Comparison of ENCODE assay signal across 12 mouse cellular contexts in genomic region chr10:84467555-84468164, GRCm38 (mm10). TPM values are rescaled to one million over a fixed set of nuclear protein-coding genes. Genes with fewer than 3 reads are reported as not detected.
DNase-seq lines count a peak whose midpoint lies in the region; ATAC-seq lines count a peak whose summit lies in the region.
"Had no signal": no experiment of that assay in that cellular context is flagged by ENCODE, and none has a peak within 500 bp of the region (broad histone marks: within the 10 kb centered on the region; RNA-seq: fewer than 3 reads in every experiment).

No protein-coding gene starts in this region.

- H3K4me1 ChIP-seq in kidney, embryonic 14.5 days (ENCODE audit: control insufficient read depth, insufficient read depth, low read length), result no peaks in the 10 kb centered on the region
- H3K4me1 ChIP-seq in brown adipose tissue, adult 24 weeks (ENCODE audit: control insufficient read depth, insufficient read depth, insufficient read length, low read length), result peaks cover 12% of the 10 kb centered on the region
- H3K4me1 ChIP-seq in embryonic facial prominence, embryonic 12.5 days, result peaks cover 6% of the 10 kb centered on the region; the same call in 1 of the 2 replicates
- H3K4me1 ChIP-seq: liver, embryonic 12.5 days; neural tube, embryonic 13.5 days had no signal

- no peak overlapping the region for H3K9ac ChIP-seq in kidney, embryonic 14.5 days (ENCODE audit: low read depth, low read length)
- no peak overlapping the region for H3K9ac ChIP-seq in embryonic facial prominence, embryonic 12.5 days
- H3K9ac ChIP-seq: liver, embryonic 12.5 days; neural tube, embryonic 13.5 days had no signal

- WGBS in kidney, embryonic 14.5 days, result 30% methylated on average over 6 of the region's 6 CpGs
- 18% methylated on average over 6 of the region's 6 CpGs for WGBS in embryonic facial prominence, embryonic 12.5 days

- no peak for DNase-seq in kidney, postnatal 25 days
- DNase-seq in 3T3-L1 (ENCODE audit: low read depth, low spot score), result peak; percentile 71
- DNase-seq in right cerebral cortex, postnatal 4 days, result no peak
- no peak for DNase-seq in thymus, postnatal 25 days

- H3K27ac ChIP-seq in kidney, embryonic 14.5 days (ENCODE audit: low read depth, low read length), result no peak overlapping the region
- H3K27ac ChIP-seq in brown adipose tissue, adult 24 weeks (replicated peaks; ENCODE audit: low read depth, low read length), result 0 out of 2 replicates have a peak overlapping the region, but pooled peaks have one; percentile 23
- peak overlapping the region; percentile 30; the same call in 1 of the 2 replicates for H3K27ac ChIP-seq in embryonic facial prominence, embryonic 12.5 days
- H3K27ac ChIP-seq: heart, embryonic 10.5 days; liver, embryonic 12.5 days; neural tube, embryonic 13.5 days; stomach, postnatal 0 days had no signal

- H3K4me2 ChIP-seq in kidney, embryonic 14.5 days (replicated peaks; ENCODE audit: low read depth, low read length), result no peak overlapping the region
- no peak overlapping the region for H3K4me2 ChIP-seq in embryonic facial prominence, embryonic 12.5 days (replicated peaks)
- H3K4me2 ChIP-seq: liver, embryonic 12.5 days; neural tube, embryonic 13.5 days had no signal

- no peaks in the 10 kb centered on the region for H3K36me3 ChIP-seq in kidney, embryonic 14.5 days (ENCODE audit: control insufficient read depth, insufficient read depth, low read length)
- H3K36me3 ChIP-seq in embryonic facial prominence, embryonic 12.5 days, result no peaks in the 10 kb centered on the region
- H3K36me3 ChIP-seq: heart, embryonic 10.5 days; liver, embryonic 12.5 days; neural tube, embryonic 13.5 days had no signal

- ATAC-seq in kidney, embryonic 14.5 days (ENCODE audit: low FRiP score, low TSS enrichment), result peak; percentile 60; the same call in 1 of the 2 replicates
- no peak for ATAC-seq in embryonic facial prominence, embryonic 12.5 days (ENCODE audit: insufficient number of reproducible peaks, insufficient read depth, low FRiP score, low TSS enrichment)
- ATAC-seq: hindbrain, embryonic 16.5 days; liver, embryonic 12.5 days had no signal

- H3K9me3 ChIP-seq in kidney, embryonic 14.5 days (ENCODE audit: control insufficient read depth, low read length), result no peaks in the 10 kb centered on the region
- no peaks in the 10 kb centered on the region for H3K9me3 ChIP-seq in embryonic facial prominence, embryonic 12.5 days
- H3K9me3 ChIP-seq: heart, embryonic 10.5 days; liver, embryonic 12.5 days; neural tube, embryonic 13.5 days had no signal

- no peaks in the 10 kb centered on the region for H3K27me3 ChIP-seq in kidney, embryonic 14.5 days (ENCODE audit: control insufficient read depth, insufficient read depth, low read length)
- H3K27me3 ChIP-seq in embryonic facial prominence, embryonic 12.5 days, result no peaks in the 10 kb centered on the region
- H3K27me3 ChIP-seq: liver, embryonic 12.5 days; neural tube, embryonic 13.5 days had no signal

- H3K4me3 ChIP-seq in kidney, embryonic 14.5 days (ENCODE audit: low read length), result no peak overlapping the region
- no peak overlapping the region for H3K4me3 ChIP-seq in brown adipose tissue, adult 24 weeks (ENCODE audit: insufficient read depth, low read depth, low read length)
- no peak overlapping the region for H3K4me3 ChIP-seq in embryonic facial prominence, embryonic 12.5 days
- H3K4me3 ChIP-seq: heart, embryonic 10.5 days; liver, embryonic 12.5 days; neural tube, embryonic 13.5 days had no signal

RNA-seq across cellular contexts. Expression of gene Nuak1, which starts 27.3 kb away (rescaled TPM):
- polyA plus RNA-seq in kidney, embryonic 14.5 days (2014; fragmentation: Nextera tagmentation; extraction: Ambion mirVana), result 3.0 and 4.1 TPM in 2 replicates
- polyA plus RNA-seq in brown adipose tissue, adult 24 weeks (2012; ENCODE audit: insufficient read depth, insufficient read length, missing spikeins), result 2.7 and 4.0 TPM in 2 replicates
- polyA plus RNA-seq in embryonic facial prominence, embryonic 12.5 days (2016; fragmentation: Nextera tagmentation; extraction: Ambion mirVana), result 3.5 and 3.8 TPM in 2 replicates
